Mouse (Mus musculus): Measurements from ENCODE around the gene Ppil1. TPM values are rescaled to one million over a fixed set of nuclear protein-coding genes. Genes with fewer than 3 reads are reported as not detected.
A peak's percentile ranks its signal among the peaks of the same experiment; 100 is the strongest.
"Not testable (repeated sequence)": the region's sequence is repeated elsewhere in the genome, so short reads cannot be mapped to it uniquely, and the experiment has no call there.

Gene Ppil1
- polyA plus RNA-seq, 1 experiment = 36.8 TPM

DNA sequence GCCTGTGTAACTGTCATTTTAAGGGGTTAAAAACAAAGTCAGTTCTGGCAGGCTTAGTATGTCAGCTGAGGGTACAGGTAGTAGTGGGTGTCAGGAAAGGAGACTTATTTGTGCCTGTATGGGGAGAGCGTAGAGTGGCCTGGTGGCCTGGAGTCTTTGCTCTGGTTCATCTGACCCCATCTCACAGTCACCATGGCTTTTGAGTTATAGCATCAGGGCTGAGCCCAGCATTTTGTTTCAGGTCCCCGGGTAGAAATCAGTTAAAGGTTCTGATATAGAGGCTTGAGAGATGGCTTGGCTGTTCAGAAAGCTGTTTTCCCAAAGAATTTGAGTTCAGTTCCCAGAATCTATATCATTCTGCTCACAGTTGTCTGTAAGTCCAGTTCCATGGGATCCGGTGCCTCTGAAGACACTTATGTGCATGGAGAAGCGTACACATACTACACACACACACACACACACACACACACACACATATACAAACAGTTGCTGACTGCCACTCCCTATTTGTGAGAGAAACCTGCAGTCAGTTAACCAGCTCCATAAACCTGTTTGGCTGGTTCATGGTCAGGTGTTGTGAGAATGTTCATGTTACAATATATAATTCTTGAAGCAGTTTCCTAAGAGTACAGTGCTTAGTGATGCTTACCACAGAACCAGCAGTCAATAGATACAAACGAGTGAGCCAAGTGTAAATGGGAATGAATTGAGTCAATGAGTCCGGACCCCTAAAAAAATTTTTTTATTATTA, 4.1 kb upstream of the Ppil1 start:
- Histone ChIP-seq H3K4me3 (ENCODE audit: insufficient read depth, low read length) (peak overlapping the region; percentile 21), H3K27ac (ENCODE audit: insufficient read depth, low read length) (no peak overlapping the region), H3K4me1 (ENCODE audit: control insufficient read depth, insufficient read depth, low read length) (no peaks in the 10 kb centered on the region)
- TF ChIP-seq CTCF (IDR thresholded peaks at IDR 0.05; ENCODE audit: borderline replicate concordance, insufficient read depth, low read length) = no peak
- TF ChIP-seq POLR2A (IDR thresholded peaks at IDR 0.05; ENCODE audit: low read depth, low read length) = no peak

DNA sequence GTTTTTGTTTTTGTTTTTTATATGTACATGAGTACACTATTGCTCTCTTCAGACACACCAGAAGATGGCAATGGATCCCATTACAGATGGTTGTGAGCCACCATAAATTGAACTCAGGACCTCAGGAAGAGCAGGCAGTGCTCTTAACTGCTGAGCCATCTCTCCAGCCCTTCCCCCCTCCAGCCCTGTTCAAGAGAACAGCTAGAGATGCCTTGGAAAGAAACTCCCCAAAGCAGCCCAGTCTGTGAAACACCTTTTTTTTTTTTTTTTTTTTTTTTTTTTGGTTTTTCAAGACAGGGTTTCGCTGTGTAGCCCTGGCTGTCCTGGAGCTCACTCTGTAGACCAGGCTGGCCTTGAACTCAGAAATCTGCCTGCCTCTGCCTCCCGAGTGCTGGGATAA, 3.1 kb upstream of the Ppil1 start:
- H3K4me3 ChIP-seq (ENCODE audit: insufficient read depth, low read length); H3K27ac ChIP-seq (ENCODE audit: insufficient read depth, low read length); H3K4me1 ChIP-seq (ENCODE audit: control insufficient read depth, insufficient read depth, low read length): not testable (repeated sequence)

DNA sequence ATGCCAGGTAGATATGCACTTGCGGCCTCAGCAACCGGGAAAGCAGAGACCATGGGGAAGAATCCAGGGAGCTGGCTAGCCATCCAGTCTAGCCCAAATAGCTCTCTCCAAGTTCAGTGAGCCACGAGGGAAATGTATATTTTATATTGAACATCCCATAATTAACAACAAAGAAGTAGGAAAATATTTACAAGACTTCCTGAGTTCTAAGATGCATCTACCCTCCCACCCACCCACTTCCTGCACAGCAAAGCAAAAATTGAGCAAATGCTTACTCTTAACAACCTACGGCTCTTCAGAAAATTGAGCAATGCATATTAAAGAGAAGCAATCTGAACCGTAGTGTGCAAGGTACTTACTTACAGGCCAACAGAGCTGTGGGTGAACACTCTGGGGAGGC, 774 bp upstream of the Ppil1 start:
- H3K27ac ChIP-seq (ENCODE audit: insufficient read depth, low read length) = no peak overlapping the region
- peaks cover 2% of the 10 kb centered on the region; the same call in 1 of the 2 replicates for H3K4me1 ChIP-seq (ENCODE audit: control insufficient read depth, insufficient read depth, low read length)
- no peak overlapping the region for H3K4me3 ChIP-seq (ENCODE audit: insufficient read depth, low read length)
- no peak for TF ChIP-seq CTCF (IDR thresholded peaks at IDR 0.05; ENCODE audit: borderline replicate concordance, insufficient read depth, low read length)
- no peak for TF ChIP-seq POLR2A (IDR thresholded peaks at IDR 0.05; ENCODE audit: low read depth, low read length)

DNA sequence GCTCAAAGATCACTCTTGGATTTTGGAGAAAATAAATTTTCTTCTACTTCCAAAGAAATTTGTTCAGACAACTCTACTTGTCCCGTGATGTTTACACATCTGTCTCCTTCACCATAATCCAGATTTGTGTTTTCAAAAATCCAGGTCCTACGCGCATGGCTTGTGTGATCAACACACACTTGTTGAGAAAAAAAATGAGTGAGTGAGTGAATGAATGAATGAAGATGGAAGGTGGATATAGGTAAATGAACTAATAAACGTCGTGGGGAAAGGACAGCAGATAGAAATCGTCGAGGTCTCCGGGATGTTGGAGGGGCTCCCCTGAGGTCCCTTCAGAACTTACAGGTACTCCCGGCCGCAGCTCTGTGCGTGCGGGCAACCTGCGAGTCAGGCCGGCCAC, 569 bp downstream of the Ppil1 start:
- peak overlapping the region; percentile 84 for H3K4me3 ChIP-seq (ENCODE audit: insufficient read depth, low read length)
- H3K4me1 ChIP-seq (ENCODE audit: control insufficient read depth, insufficient read depth, low read length) = peaks cover 2% of the 10 kb centered on the region; the same call in 1 of the 2 replicates
- peak overlapping the region; percentile 94 for H3K27ac ChIP-seq (ENCODE audit: insufficient read depth, low read length)
- no peak for TF ChIP-seq POLR2A (IDR thresholded peaks at IDR 0.05; ENCODE audit: low read depth, low read length)
- no peak for TF ChIP-seq CTCF (IDR thresholded peaks at IDR 0.05; ENCODE audit: borderline replicate concordance, insufficient read depth, low read length)

DNA sequence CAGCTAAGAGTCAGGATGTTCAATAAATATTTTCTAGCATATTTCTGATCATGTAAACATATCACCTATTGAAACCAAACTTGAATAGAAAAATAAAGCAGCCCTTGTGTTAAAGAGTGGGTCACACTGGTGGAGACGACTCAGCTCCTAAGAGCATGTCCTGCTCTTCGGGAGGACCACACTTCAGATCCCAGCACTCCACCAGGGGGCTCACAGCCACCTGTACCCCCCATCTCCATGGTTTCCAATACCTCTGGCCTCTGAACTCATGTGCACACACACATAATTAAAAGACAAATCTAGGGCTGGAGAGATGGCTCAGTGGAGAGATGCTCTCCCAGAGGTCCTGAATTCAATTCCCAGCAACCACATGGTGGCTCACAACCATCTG, 1.7 kb downstream of the Ppil1 start:
- H3K4me1 ChIP-seq (ENCODE audit: control insufficient read depth, insufficient read depth, low read length) = peaks cover 2% of the 10 kb centered on the region; the same call in 1 of the 2 replicates
- H3K4me3 ChIP-seq (ENCODE audit: insufficient read depth, low read length) = no peak overlapping the region
- TF ChIP-seq POLR2A (IDR thresholded peaks at IDR 0.05; ENCODE audit: low read depth, low read length) (no peak), CTCF (IDR thresholded peaks at IDR 0.05; ENCODE audit: borderline replicate concordance, insufficient read depth, low read length) (0 out of 2 replicates have a peak, but pooled peaks have one; percentile 4)

DNA sequence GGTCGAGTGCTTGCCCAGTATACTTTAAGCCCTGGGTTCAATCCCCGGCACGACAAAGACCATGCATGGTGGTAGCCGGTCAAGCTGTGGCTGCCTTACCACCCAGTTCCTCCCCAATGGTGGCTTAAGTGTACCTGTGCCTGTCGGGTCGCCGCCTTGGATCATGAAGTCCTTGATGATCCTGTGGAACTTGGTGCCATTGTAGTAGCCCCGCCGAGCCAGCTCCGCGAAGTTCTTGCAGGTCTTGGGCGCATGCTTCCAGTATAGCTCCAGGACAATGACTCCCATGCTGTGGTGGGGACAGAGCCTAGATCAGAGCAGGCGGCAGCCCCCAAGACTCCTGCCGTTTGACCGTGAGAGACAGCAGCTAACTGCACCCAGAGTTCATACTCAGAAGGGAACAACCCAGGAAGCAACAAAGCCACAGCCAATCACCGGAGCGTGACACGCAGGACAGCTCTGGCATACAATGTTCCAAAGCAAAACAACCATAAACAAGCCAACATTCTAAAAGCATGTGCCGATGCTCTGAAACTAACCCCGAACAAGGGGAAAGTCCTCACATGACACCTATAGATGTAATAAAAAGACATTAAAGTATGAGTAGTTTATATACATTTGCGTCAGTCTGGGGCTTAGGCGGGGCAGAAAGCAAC, 2.3 kb downstream of the Ppil1 start:
- Histone ChIP-seq H3K27ac (ENCODE audit: insufficient read depth, low read length) (no peak overlapping the region), H3K4me3 (ENCODE audit: insufficient read depth, low read length) (no peak overlapping the region), H3K4me1 (ENCODE audit: control insufficient read depth, insufficient read depth, low read length) (peaks cover 2% of the 10 kb centered on the region; the same call in 1 of the 2 replicates)
- TF ChIP-seq CTCF (IDR thresholded peaks at IDR 0.05; ENCODE audit: borderline replicate concordance, insufficient read depth, low read length) = no peak
- no peak for TF ChIP-seq POLR2A (IDR thresholded peaks at IDR 0.05; ENCODE audit: low read depth, low read length)

More for the DNA sequence above, 1.7 kb downstream of the Ppil1 start:
- no peak overlapping the region for H3K27ac ChIP-seq (ENCODE audit: insufficient read depth, low read length)

DNA sequence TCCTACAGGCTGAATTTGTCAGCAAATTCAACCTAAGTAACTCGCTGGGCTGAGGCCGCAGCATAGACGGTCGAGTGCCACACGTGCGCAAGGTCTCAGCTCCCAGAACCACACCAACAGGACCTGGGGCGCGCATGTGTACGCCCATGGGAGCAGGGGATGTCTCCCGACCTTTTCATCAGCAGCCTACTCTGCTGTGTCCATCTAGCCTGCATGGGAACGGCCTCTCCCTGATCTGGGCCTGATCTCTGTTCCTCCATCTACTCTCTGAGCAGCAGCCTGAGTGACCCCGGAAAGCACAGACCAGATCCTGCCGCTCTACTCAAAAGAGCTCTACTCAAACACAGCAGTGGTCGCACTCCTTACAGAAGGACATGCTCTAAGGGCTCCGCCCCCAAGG, 3.5 kb downstream of the Ppil1 start:
- Histone ChIP-seq H3K27ac (ENCODE audit: insufficient read depth, low read length) (no peak overlapping the region), H3K4me3 (ENCODE audit: insufficient read depth, low read length) (no peak overlapping the region), H3K4me1 (ENCODE audit: control insufficient read depth, insufficient read depth, low read length) (peaks cover 2% of the 10 kb centered on the region; the same call in 1 of the 2 replicates)
- no peak for TF ChIP-seq POLR2A (IDR thresholded peaks at IDR 0.05; ENCODE audit: low read depth, low read length)
- no peak for TF ChIP-seq CTCF (IDR thresholded peaks at IDR 0.05; ENCODE audit: borderline replicate concordance, insufficient read depth, low read length)

DNA sequence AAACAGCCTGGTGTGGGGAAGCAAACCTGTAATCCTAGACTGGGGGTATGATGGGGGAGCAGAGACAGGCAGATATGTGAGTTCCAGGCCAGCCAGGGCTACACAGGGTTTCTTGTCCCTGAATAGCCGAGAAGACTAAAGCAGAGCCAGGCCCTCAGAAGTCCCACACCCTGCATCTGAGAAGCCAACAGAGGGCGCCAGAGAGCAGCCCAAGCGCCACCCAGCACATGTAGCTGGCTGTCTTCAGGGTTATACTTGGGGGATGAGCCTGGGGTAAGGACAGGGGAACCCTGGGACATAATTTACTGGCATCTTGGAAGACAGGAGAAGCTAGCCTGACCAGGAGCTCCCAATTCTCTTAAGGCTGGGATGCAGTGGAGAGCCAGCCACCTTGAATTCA, 4.5 kb downstream of the Ppil1 start:
- H3K4me3 ChIP-seq (ENCODE audit: insufficient read depth, low read length) = no peak overlapping the region
- peaks cover 2% of the 10 kb centered on the region; the same call in 1 of the 2 replicates for H3K4me1 ChIP-seq (ENCODE audit: control insufficient read depth, insufficient read depth, low read length)
- no peak overlapping the region for H3K27ac ChIP-seq (ENCODE audit: insufficient read depth, low read length)
- TF ChIP-seq POLR2A (IDR thresholded peaks at IDR 0.05; ENCODE audit: low read depth, low read length) = no peak
- peak; percentile 85 for TF ChIP-seq CTCF (IDR thresholded peaks at IDR 0.05; ENCODE audit: borderline replicate concordance, insufficient read depth, low read length)

DNA sequence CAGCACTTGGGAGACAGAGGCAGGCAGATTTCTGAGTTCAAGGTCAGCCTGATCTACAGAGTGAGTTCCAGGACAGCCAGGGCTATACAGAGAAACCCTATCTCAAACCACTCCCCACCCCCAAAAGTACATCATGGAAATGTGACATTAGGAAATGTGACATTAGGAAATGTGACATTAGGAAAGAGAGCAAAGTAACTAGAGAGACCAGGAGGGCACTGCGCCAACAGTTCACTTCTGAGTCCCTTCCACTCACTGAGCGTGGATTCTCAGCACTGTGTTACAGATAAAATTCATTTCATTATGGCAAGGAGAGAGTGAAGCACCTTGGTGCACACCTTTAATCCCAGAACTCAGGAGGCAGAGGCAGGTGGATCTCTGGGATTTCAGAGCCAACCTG, 5.1 kb downstream of the Ppil1 start:
- TF ChIP-seq POLR2A (IDR thresholded peaks at IDR 0.05; ENCODE audit: low read depth, low read length) = no peak
- TF ChIP-seq CTCF (IDR thresholded peaks at IDR 0.05; ENCODE audit: borderline replicate concordance, insufficient read depth, low read length) = no peak
- Histone ChIP-seq H3K4me1 (ENCODE audit: control insufficient read depth, insufficient read depth, low read length) (peaks cover 2% of the 10 kb centered on the region; the same call in 1 of the 2 replicates), H3K27ac (ENCODE audit: insufficient read depth, low read length) (no peak overlapping the region), H3K4me3 (ENCODE audit: insufficient read depth, low read length) (no peak overlapping the region)

DNA sequence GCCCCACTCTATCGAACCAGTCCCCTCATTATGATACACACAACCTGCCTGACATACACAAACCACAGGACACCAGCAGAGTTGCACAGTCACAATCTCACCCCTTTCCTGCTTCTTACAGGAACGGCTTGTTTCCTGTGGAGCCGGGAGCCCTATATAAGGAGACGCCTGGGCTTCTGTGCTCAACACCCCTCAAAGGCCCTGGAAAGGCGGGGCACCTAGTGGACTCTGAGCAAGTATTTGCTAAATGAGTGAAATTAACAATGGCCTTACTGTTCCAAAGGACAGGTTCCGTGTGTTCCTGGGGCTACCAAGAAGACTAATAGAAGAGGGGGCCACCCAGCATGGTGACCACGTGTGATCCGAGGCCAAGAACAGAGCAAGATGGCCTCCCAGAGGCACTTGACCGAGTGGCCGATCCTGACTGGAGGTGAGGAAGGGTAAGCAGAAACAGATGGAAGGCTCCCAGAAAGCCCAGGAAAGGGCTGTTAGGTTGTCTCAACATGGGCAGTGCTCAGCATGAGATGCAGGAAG, 5.9 kb downstream of the Ppil1 start:
- no peak overlapping the region for H3K4me3 ChIP-seq (ENCODE audit: insufficient read depth, low read length)
- H3K4me1 ChIP-seq (ENCODE audit: control insufficient read depth, insufficient read depth, low read length) = peaks cover 2% of the 10 kb centered on the region; the same call in 1 of the 2 replicates
- no peak overlapping the region for H3K27ac ChIP-seq (ENCODE audit: insufficient read depth, low read length)
- TF ChIP-seq CTCF (IDR thresholded peaks at IDR 0.05; ENCODE audit: borderline replicate concordance, insufficient read depth, low read length) (no peak), POLR2A (IDR thresholded peaks at IDR 0.05; ENCODE audit: low read depth, low read length) (no peak)

Measured in embryonic fibroblast, embryonic 13.5 days (primary cell).